Mouse (Mus musculus) kidney, embryonic 16.5 days (tissue): ENCODE data around the gene Kctd13. TPM values are rescaled to one million over a fixed set of nuclear protein-coding genes. Genes with fewer than 3 reads are reported as not detected.

Source experiments
- ATAC-seq: fragments of 200-750 bp; cut with Nextera tagmentation; 2 replicates; pipeline ENCODE4 v1.8.0; 2017; ENCODE audit warnings: moderate TSS enrichment; ENCODE audit not compliant: low FRiP score, low TSS enrichment
- H3K27ac ChIP-seq: fragments of 300-500 bp; sonication (generic); 2 replicates; pipeline ENCODE4 v1.5.1; 2014; ENCODE audit warnings: low read length
- H3K27me3 ChIP-seq: fragments of 300-500 bp; sonication (generic); 2 replicates; pipeline ENCODE4 v1.6.1; 2014; ENCODE audit warnings: low read length, control low read depth, mixed read lengths; ENCODE audit not compliant: insufficient read depth
- H3K36me3 ChIP-seq: fragments of 300-500 bp; sonication (generic); 2 replicates; pipeline ENCODE4 v1.6.1; 2014; ENCODE audit warnings: low read length, control low read depth, mixed read lengths; ENCODE audit not compliant: insufficient read depth
- H3K4me1 ChIP-seq: fragments of 300-500 bp; sonication (generic); 2 replicates; pipeline ENCODE4 v1.6.1; 2014; ENCODE audit warnings: low read length, control low read depth, mixed read lengths; ENCODE audit not compliant: insufficient read depth
- H3K4me2 ChIP-seq: fragments of 300-500 bp; sonication (generic); replicated peaks from 2 replicates; pipeline ENCODE4 v1.6.1; 2014; ENCODE audit warnings: low read depth, low read length
- H3K4me3 ChIP-seq: fragments of 300-500 bp; sonication (generic); 2 replicates; pipeline ENCODE4 v1.5.1; 2014; ENCODE audit warnings: mild to moderate bottlenecking, low read length
- H3K9ac ChIP-seq: fragments of 300-500 bp; sonication (generic); replicated peaks from 2 replicates; pipeline ENCODE4 v1.6.1; 2014; ENCODE audit warnings: low read length
- H3K9me3 ChIP-seq: fragments of 300-500 bp; sonication (generic); 2 replicates; pipeline ENCODE4 v1.6.1; 2016; ENCODE audit warnings: low read length, control low read depth
- WGBS: fragments of 180-500 bp; shearing (Covaris S2); extraction: QIAGEN DNeasy Blood & Tissue Kit; methylation state at CpG from one replicate; pipeline ENCODE4 v1.1.7; 2014; 5-methylcytosine and 5-hydroxymethylcytosine counted together
- polyA plus RNA-seq: library from polyadenylated mRNA; unstranded; fragments of >200 nt; fragmentation: Nextera tagmentation; extraction: Ambion mirVana; gene quantifications from 2 replicates; pipeline ENCODE4 v1.2.1, GENCODE M21; 2015

The Kctd13 gene
- polyA plus RNA-seq, 1 experiment from 2014 or later = 17.7 TPM

GRCm38 (mm10) chr7:126951741-126952140 is 23.1 kb downstream of the Kctd13 start:
- H3K4me2 ChIP-seq = no peak overlapping the region
- ATAC-seq = no peak

GRCm38 (mm10) chr7:126952646-126953045 is 24.0 kb downstream of the Kctd13 start:
- no peaks in the 10 kb centered on the region for H3K9me3 ChIP-seq
- ATAC-seq = no peak
- no peaks in the 10 kb centered on the region for H3K36me3 ChIP-seq
- H3K4me2 ChIP-seq = no peak overlapping the region
- H3K4me1 ChIP-seq = peaks cover 8% of the 10 kb centered on the region
- peaks cover 23% of the 10 kb centered on the region for H3K27me3 ChIP-seq
- no peak overlapping the region for H3K9ac ChIP-seq
- H3K4me3 ChIP-seq = no peak overlapping the region
- no peak overlapping the region for H3K27ac ChIP-seq
- 0% methylated on average over 8 of the region's 8 CpGs for WGBS

More at GRCm38 (mm10) chr7:126951741-126952140, 23.1 kb downstream of the Kctd13 start:
- no peak overlapping the region for H3K4me3 ChIP-seq
- H3K9me3 ChIP-seq = no peaks in the 10 kb centered on the region
- peaks cover 8% of the 10 kb centered on the region for H3K4me1 ChIP-seq
- H3K27me3 ChIP-seq = peaks cover 23% of the 10 kb centered on the region
- 29% methylated on average over 4 of the region's 4 CpGs for WGBS
- no peak overlapping the region for H3K27ac ChIP-seq
- no peak overlapping the region for H3K9ac ChIP-seq
- H3K36me3 ChIP-seq = no peaks in the 10 kb centered on the region

DNA sequence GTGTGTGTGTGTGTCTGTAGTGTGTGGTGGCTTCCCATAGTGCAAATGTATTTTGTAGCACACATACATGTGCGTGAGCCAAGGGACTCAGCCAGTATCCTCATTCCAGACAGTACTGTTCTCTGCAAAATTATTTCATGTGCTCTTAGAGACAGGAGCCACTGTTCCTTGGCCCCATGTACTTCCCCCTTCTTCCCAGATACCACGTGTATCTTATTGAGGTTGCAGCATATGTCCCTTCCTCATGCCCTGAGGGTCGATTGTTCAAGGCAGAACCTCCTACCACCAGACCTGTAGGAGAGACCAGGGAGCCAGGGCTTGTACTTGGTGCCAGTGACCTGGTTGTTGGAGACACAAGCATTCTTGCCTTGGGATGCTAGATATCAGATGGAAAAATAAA is 26.4 kb downstream of the Kctd13 start:
- WGBS = 66% methylated on average over 3 of the region's 3 CpGs
- Histone ChIP-seq H3K27me3 (peaks cover 22% of the 10 kb centered on the region), H3K4me2 (no peak overlapping the region), H3K27ac (no peak overlapping the region), H3K4me3 (no peak overlapping the region), H3K9me3 (no peaks in the 10 kb centered on the region), H3K36me3 (no peaks in the 10 kb centered on the region), H3K9ac (no peak overlapping the region), H3K4me1 (peaks cover 3% of the 10 kb centered on the region; the same call in 1 of the 2 replicates)
- ATAC-seq = no peak

GRCm38 (mm10) chr7:126959780-126960179 is 31.1 kb downstream of the Kctd13 start:
- no peaks in the 10 kb centered on the region for H3K4me1 ChIP-seq
- no peak for ATAC-seq
- no peak overlapping the region for H3K4me2 ChIP-seq
- no peak overlapping the region for H3K27ac ChIP-seq
- no peaks in the 10 kb centered on the region for H3K9me3 ChIP-seq
- 57% methylated on average over 9 of the region's 9 CpGs for WGBS
- H3K36me3 ChIP-seq = no peaks in the 10 kb centered on the region
- no peak overlapping the region for H3K9ac ChIP-seq
- peaks cover 14% of the 10 kb centered on the region for H3K27me3 ChIP-seq
- H3K4me3 ChIP-seq = no peak overlapping the region

- ATAC-seq = no peak
- Histone ChIP-seq H3K4me3 (no peak overlapping the region), H3K4me2 (no peak overlapping the region), H3K27ac (no peak overlapping the region), H3K4me1 (no peaks in the 10 kb centered on the region), H3K9ac (no peak overlapping the region), H3K9me3 (no peaks in the 10 kb centered on the region), H3K27me3 (peaks cover 14% of the 10 kb centered on the region), H3K36me3 (no peaks in the 10 kb centered on the region)
- WGBS = 84% methylated on average over 5 of the region's 5 CpGs
These were observed 32.4 kb downstream of the Kctd13 start for GRCm38 (mm10) chr7:126961095-126961494.

GRCm38 (mm10) chr7:126961965-126962364 is 33.3 kb downstream of the Kctd13 start:
- ATAC-seq = no peak
- H3K36me3 ChIP-seq = no peaks in the 10 kb centered on the region
- H3K27me3 ChIP-seq = peaks cover 14% of the 10 kb centered on the region
- no peak overlapping the region for H3K4me2 ChIP-seq
- no peak overlapping the region for H3K4me3 ChIP-seq
- no peaks in the 10 kb centered on the region for H3K4me1 ChIP-seq
- WGBS = 82% methylated on average over 4 of the region's 4 CpGs
- no peak overlapping the region for H3K27ac ChIP-seq
- H3K9ac ChIP-seq = no peak overlapping the region
- no peaks in the 10 kb centered on the region for H3K9me3 ChIP-seq

DNA sequence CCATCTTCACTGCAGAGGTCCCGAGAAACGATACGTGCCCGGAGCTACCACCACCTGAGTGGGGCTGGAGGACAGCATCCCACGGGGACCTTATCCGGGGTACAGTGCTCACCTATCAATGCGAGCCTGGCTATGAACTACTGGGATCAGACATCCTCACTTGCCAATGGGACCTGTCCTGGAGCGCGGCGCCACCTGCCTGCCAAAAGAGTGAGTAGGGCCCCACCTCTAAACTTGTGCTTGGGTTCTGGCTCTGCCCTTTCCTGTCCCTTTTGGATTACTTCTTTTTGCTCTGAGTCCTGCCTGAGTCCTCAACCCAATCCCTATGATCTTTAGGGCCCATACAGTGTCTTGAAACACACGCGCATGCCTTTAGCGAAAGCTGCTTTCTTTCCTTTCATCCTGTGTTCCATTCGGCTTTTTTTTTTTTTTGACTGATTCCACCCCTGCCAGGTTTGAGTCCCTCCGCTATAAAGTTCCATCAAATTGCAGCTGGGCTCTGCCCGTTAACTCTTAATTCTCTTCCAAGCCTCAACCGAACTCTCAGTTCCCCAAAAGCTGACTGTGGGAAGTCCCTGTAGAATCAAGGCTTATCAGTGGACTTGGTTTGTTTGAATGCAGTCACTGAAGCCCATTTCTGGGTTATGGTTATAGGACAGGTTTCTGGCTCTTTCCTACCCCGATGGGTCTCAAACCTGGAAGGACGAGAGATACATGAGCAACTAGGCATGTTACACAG is 35.0 kb downstream of the Kctd13 start:
- Histone ChIP-seq H3K9me3 (no peaks in the 10 kb centered on the region), H3K27ac (no peak overlapping the region), H3K4me3 (no peak overlapping the region; the same call in 1 of the 2 replicates), H3K9ac (no peak overlapping the region), H3K27me3 (peaks cover 14% of the 10 kb centered on the region), H3K4me1 (no peaks in the 10 kb centered on the region), H3K36me3 (no peaks in the 10 kb centered on the region), H3K4me2 (peak overlapping the region; percentile 11)
- no peak for ATAC-seq
- 20% methylated on average over 19 of the region's 19 CpGs for WGBS

DNA sequence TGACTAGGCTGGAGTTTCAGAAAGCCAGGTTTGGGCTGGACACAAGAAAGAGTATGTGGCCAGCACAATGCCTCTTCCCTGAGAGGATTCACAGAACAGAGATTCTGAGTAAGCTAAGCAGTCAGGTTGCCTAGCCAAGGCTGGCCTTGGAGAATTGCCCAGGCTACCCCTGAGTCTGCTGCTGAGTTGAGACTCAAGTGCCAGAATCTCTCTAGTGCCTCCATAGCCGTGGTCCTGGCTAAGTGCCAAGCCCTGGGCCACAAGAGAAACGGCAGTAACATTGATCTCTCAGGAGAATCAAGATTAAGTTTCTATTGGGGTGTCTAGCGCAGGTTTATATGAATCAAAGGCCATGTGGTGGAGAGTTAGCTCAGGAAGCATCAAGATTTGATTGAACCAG is 36.9 kb downstream of the Kctd13 start:
- Histone ChIP-seq H3K27ac (no peak overlapping the region), H3K9me3 (no peaks in the 10 kb centered on the region), H3K4me2 (no peak overlapping the region), H3K4me1 (no peaks in the 10 kb centered on the region), H3K27me3 (peaks cover 14% of the 10 kb centered on the region), H3K9ac (no peak overlapping the region), H3K36me3 (no peaks in the 10 kb centered on the region), H3K4me3 (no peak overlapping the region)
- no peak for ATAC-seq
- WGBS = 52% methylated on average over 3 of the region's 3 CpGs

GRCm38 (mm10) chr7:126967361-126967760 is 38.7 kb downstream of the Kctd13 start:
- Histone ChIP-seq H3K27me3 (peaks cover 11% of the 10 kb centered on the region), H3K4me1 (no peaks in the 10 kb centered on the region), H3K36me3 (no peaks in the 10 kb centered on the region), H3K9me3 (no peaks in the 10 kb centered on the region), H3K4me2 (no peak overlapping the region), H3K4me3 (no peak overlapping the region), H3K27ac (no peak overlapping the region), H3K9ac (no peak overlapping the region)
- ATAC-seq = no peak; the same call in 1 of the 2 replicates
- 64% methylated on average over 6 of the region's 6 CpGs for WGBS

DNA sequence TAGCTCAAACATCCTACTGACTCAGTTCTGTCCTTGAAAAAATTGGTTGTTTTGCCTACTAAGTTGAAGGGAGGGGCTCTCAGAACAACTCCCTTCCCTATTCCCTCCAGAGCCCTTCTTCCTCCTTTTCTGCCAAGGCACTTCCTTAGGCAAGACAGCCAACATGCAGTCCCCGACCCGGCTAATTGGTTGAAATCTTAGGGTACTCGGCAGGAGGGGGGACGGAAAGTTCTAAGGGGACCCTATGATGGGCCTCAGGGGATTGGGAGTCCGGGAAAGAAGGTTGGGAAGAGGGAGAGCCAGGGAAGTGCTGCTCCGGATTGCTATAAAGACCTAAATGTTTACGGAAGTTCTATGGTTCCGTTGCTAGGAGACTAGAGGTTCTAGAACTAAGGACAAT is 46.8 kb downstream of the Kctd13 start:
- 10% methylated on average over 8 of the region's 8 CpGs for WGBS
- peak overlapping the region; percentile 60 for H3K9ac ChIP-seq

More for the DNA sequence above, 46.8 kb downstream of the Kctd13 start:
- Histone ChIP-seq H3K4me2 (peak overlapping the region; percentile 82), H3K4me1 (peaks cover 6% of the 10 kb centered on the region), H3K36me3 (peaks cover 24% of the 10 kb centered on the region), H3K4me3 (peak overlapping the region; percentile 99), H3K27me3 (no peaks in the 10 kb centered on the region), H3K27ac (peak overlapping the region; percentile 98), H3K9me3 (no peaks in the 10 kb centered on the region)
- peak; percentile 21 for ATAC-seq
